Mouse (Mus musculus) kidney, adult 11 months (tissue): ENCODE data around the gene Ifnl2.
A peak's percentile ranks its signal among the peaks of the same experiment; 100 is the strongest.

Source experiments
- DNase-seq: peaks from one replicate; pipeline ENCODE4 v3.0.0; 2022

Gene Ifnl2

DNA sequence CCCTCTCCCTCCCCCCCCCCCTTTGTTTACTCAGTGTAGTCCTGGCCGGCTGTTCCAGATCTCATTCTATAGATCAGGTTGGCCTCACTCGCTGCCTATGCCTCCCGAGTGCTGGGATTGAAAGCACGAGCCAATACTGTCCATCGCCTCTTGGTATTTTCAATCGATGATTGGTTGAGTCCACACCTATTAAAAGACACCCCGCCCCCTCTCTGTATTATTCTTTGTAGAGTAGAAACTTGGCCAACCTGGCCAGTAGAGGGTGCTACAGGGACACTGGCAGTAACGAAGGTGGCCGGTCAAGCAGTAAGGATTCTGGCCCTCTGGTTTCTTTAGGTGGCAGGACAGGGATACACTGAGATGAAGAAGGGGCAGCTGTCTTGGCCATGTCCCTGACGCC is 19.8 kb downstream of the Ifnl2 start:
- peak; percentile 75 for DNase-seq

DNA sequence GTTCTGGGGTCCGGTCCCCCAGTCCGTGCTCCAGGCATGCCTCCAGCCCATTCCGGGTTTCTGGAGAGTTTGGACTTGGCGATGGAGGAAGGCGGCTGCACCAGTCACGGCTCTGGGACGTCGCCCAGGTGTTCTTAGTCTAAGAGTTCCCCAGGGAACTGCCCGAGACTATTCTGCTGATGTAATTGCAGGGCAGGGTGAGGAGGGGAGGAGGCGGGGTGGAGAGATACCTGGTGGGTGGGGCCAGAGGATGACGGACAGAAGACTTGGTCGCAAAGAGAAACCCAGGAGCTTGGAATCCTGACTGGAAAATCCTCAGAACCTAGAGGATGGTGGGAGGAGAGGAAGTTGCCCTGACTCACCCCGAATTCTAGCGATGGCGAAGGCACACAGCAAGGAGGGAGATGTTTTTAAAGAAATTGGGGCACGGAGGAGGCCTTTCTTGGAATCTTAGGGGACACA is 22.2 kb downstream of the Ifnl2 start:
- peak; percentile 16 for DNase-seq

DNA sequence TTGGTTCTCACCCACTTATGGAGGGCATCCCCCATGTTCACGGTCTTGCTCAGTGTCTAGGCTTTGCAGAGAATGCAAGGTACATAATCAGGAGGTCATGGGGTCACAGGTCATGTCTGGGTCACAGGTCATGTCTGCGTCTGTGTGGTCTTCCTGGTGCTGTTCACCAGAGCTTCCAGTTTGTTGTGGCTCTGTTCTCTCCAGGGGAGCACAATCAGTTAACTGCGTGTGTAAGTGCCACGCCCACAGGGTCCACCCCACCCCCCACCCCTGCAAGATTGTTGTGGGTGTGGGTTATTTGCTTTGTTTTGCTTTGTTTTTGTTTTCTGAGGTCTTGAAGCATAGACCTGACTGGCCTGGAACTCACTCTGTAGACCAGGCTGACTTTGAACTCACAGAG is 26.1 kb downstream of the Ifnl2 start:
- no peak for DNase-seq

DNA sequence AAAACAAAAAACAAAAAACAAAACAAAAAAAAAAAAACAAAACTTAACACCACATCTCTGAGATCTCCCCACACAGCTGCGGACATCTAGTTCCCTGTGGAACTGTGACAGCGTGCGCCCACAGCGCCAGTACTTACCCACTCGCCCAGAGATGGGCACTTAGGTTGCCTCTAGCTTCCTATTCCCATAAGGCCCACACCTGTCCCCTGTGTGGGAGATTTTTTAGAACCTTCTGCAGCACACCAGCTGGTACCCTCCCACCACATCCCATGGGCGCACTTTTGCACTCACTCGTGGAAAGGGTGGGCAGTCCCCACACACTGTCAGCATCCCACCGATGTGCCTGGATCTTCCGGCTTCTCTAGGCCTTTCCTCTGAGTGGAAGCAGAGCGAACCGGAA is 27.4 kb downstream of the Ifnl2 start:
- no peak for DNase-seq

DNA sequence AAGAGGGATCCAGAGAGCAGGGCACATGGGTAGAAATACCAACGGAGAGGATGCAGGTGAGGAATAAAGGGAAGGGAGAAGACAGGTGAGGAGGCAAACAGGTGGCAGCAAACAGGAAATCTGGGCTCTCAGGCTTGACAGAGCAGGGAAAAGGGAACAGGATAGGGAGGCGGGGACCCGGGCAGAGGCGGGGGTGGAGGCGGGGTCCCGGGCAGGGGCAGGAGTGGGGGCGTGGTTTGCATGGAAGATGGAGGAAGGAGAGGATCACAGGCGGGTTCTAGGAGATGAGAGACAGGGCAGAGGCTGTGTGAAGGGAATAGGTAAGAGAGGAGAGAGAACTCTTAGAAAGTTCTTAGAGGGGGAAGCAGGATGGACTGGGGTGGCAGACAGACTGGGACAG is 31.4 kb downstream of the Ifnl2 start:
- no peak for DNase-seq

DNA sequence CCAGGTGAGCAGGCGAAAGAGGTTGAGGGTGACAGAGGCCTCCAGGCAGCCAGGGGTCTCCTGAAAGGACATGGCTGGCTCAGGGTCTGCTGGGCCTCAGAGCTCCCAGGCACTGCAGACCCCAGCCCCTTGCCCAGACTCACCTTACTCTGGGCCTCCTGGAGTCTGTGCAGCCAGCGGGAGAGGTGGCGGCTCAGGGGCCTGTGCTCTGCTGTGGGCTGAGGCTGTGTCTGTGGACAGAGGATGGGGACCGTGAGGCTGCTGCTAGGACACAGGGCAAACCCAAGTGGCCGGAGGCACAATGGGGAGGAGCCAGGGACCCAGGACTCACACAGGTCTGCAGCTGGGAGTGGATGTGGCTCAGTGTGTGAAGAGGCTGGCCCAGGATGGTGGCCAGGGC is 32.9 kb downstream of the Ifnl2 start:
- DNase-seq, result no peak

DNA sequence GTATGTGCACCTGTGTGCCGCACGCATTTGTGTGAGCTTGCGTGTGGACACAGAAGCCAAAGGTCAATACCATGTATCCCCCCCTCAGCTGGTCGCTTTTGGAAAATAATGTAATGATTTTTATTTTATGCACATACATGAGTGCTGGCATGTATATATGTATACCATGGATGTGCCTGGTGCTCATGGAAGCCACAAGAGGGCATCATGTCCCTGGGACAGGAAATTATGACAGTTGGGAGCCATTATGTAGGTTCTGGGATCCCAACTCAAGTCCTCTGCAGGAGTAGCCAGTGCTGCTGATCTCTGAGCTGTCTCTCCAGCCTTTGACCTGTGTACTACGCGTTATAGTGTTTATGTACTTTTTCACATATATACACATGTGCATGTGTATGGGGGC is 34.1 kb downstream of the Ifnl2 start:
- DNase-seq, result no peak

DNA sequence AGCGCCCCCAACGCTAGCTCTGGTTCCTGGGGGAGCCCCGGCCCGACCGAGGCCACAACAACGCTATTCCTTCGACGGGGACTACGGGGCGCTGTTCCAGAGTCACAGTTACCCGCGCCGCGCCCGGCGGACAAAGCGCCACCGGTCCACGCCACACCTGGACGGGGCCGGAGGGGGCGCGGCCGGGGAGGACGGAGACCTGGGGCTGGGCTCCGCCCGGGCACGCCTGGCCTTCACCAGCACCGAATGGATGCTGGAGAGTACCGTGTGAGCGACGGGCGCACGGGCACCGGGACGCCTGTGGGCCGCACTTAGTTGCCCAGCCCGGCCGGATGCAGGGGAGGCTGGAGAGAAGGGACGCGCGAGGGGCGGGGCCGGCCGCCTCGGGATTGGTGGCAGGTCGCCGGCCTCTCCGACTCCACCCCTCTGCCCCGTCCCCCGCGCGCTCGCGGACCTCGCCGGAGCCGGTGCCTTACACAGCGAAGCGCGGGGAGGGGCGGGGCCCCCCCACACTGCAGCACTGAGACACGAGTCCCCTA is 43.0 kb downstream of the Ifnl2 start:
- peak; percentile 48 for DNase-seq

DNA sequence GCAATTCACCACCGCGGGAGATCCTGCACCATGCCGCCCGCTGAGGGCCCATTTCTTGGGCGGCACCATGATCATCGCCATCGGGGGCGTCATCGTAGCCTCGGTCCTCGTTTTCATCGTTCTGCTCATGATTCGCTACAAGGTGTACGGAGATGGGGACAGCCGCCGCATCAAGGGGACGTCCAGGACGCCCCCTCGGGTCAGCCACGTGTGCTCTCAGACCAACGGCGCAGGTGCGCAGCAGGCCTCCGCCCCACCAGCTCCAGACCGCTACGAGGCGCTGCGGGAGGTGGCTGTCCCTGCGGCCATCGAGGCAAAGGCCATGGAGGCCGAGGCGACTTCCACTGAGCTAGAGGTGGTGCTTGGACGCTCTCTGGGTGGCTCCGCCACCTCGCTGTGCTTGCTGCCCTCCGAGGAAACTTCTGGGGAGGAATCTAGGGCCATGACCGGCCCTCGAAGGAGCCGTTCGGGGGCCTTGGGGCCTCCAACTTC is 43.5 kb downstream of the Ifnl2 start:
- no peak for DNase-seq

DNA sequence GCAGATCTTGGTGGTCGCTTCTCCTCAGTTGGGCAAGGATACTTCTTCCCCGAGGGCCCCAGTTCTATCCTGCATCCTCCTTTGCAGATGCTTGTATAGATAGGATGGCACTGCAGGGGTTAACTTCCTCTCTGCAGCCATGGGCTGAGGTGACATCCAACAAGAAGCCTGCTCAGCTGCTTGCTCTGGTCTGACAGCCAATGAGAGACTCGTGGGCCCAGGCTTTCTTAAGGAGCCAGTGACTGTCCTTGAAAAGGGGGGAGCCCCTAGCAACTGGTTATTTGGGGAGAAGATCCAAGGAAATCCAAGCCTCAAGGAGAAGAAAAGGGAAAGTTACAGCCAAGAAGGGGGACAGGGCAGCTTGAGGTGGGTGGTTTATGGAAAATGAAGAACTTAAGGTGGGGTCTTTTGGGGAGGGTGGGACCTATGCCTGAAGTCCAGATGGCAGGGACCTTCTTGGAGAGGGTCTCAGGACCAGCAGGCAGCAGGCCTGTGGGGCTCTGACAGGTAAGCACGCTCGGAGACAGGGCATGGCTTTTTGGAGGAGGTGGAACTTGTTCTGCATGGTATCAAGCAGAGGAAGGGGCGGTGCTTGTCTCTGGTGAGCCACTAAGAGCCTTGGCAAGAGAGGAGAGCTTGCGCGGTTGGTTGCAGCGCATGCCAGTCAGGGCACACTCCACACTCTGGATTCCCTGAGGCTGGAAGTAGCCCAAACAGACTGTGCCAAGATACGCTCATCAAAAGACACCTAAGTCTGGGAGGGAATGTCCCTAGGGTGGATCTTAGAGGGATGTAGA is 45.6 kb downstream of the Ifnl2 start:
- peak; percentile 80 for DNase-seq

DNA sequence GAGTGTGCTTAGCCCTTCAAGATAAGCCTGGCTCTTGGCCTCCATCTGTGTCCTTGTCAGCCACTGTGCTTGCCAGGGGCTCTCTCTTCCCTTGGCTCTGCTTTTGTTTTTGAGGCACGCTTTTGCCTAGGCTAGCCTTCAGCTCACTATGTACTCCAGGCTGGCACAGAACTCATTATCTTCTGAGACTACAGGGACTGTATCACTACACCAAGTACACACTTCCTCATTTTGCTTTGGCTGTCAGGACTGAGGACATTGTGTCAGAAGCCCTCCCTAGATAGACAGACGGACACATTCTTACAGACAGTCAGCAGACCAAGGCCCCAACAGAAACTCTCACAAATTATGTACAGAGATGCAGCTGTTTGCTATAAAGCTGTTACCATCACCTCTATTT is 47.5 kb downstream of the Ifnl2 start:
- DNase-seq, result no peak

DNA sequence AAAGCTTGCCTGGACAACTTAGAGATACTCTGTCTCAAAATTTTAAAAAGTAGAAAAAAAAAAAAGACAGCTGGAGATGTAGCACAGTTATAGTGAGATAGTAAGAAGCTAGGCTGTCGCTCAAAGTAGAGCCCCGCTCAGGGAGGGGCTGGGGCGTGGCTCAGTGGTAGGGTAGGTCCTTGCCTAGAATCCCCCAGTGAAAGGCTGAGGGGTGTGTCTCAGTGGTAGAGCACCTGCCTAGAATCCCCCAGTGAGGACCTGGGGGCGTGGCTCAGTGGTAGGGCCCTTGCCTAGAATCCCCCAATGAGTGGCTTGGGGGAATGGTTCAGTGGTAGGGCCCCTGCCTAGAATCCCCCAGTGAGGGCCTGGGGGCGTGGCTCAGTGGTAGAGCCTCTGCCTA is 49.9 kb downstream of the Ifnl2 start:
- DNase-seq, result no peak
